Mouse (Mus musculus) heart, adult 2 months (tissue): Measurements from ENCODE around the gene Ccdc32. TPM values are rescaled to one million over a fixed set of nuclear protein-coding genes. Genes with fewer than 3 reads are reported as not detected.

ENCODE experiments used
- DNase-seq, 2 experiments: peaks; one replicate each; pipeline ENCODE4 v3.0.0; 2021
- H3K27ac ChIP-seq: fragments of 200-600 bp; 2 replicates; pipeline ENCODE4 v1.8.1; 2022
- H3K27me3 ChIP-seq: fragments of 200-500 bp; 2 replicates; pipeline ENCODE4 v1.6.1; 2012; ENCODE audit warnings: mild to moderate bottlenecking, low read length, inconsistent platforms, mixed read lengths; ENCODE audit not compliant: control insufficient read depth, insufficient read depth
- H3K36me3 ChIP-seq: fragments of 200-500 bp; 2 replicates; pipeline ENCODE4 v1.6.1; 2012; ENCODE audit warnings: low read length, inconsistent platforms; ENCODE audit not compliant: control insufficient read depth, insufficient read depth
- H3K4me1 ChIP-seq: fragments of 200-500 bp; 2 replicates; pipeline ENCODE4 v1.6.1; 2011; ENCODE audit warnings: low read length; ENCODE audit not compliant: control insufficient read depth, insufficient read depth
- H3K4me3 ChIP-seq: fragments of 200-600 bp; 2 replicates; pipeline ENCODE4 v1.8.1; 2022
- H3K79me2 ChIP-seq: fragments of 200-500 bp; replicated peaks from 2 replicates; pipeline ENCODE4 v1.6.1; 2012; ENCODE audit warnings: mild to moderate bottlenecking, inconsistent platforms, low read length, moderate library complexity, mixed read lengths; ENCODE audit not compliant: control insufficient read depth, insufficient read depth
- H3K9ac ChIP-seq: fragments of 200-500 bp; 2 replicates; pipeline ENCODE4 v1.6.1; 2012; ENCODE audit warnings: low read depth, mild to moderate bottlenecking, control low read depth, inconsistent platforms, low read length, mixed read lengths
- CTCF ChIP-seq: fragments of 200-600 bp; IDR thresholded peaks from 2 replicates; pipeline ENCODE4 v1.8.1; 2022; ENCODE audit warnings: antibody characterized with exemption, mild to moderate bottlenecking, moderate library complexity
- EP300 ChIP-seq: fragments of 200-500 bp; IDR thresholded peaks from 2 replicates; pipeline ENCODE4 v1.6.1; 2011; ENCODE audit warnings: low read depth, low read length, control low read depth; ENCODE audit not compliant: insufficient read depth
- POLR2A ChIP-seq: fragments of 200-500 bp; IDR thresholded peaks from 2 replicates; pipeline ENCODE4 v1.6.1; 2011; ENCODE audit warnings: mild to moderate bottlenecking, low read depth, low read length, control low read depth; ENCODE audit not compliant: insufficient read depth
- WGBS: fragments of 180-500 bp; shearing (Covaris S2); methylation state at CpG from one replicate; pipeline ENCODE4 v1.1.7; 2018; 5-methylcytosine and 5-hydroxymethylcytosine counted together
- intact Hi-C: fragments of 180-260 bp; cut with DNase I; formaldehyde crosslinking; loops from one replicate; pipeline ENCODE4 v1.15.1; 2025
- polyA plus RNA-seq: library from polyadenylated mRNA; depleted of rRNA; stranded (reverse); fragments of >200 nt; gene quantifications from 2 replicates; pipeline ENCODE4 v1.2.3, GENCODE M21; 2012
- total RNA-seq, 2 experiments: library from RNA; stranded (reverse); gene quantifications; 2 replicates each; pipeline ENCODE4 v1.2.3; 2021

The Ccdc32 gene
- total and polyA plus RNA-seq, 3 experiments, result 5.2 to 10.9 (median 9.7) TPM

DNA sequence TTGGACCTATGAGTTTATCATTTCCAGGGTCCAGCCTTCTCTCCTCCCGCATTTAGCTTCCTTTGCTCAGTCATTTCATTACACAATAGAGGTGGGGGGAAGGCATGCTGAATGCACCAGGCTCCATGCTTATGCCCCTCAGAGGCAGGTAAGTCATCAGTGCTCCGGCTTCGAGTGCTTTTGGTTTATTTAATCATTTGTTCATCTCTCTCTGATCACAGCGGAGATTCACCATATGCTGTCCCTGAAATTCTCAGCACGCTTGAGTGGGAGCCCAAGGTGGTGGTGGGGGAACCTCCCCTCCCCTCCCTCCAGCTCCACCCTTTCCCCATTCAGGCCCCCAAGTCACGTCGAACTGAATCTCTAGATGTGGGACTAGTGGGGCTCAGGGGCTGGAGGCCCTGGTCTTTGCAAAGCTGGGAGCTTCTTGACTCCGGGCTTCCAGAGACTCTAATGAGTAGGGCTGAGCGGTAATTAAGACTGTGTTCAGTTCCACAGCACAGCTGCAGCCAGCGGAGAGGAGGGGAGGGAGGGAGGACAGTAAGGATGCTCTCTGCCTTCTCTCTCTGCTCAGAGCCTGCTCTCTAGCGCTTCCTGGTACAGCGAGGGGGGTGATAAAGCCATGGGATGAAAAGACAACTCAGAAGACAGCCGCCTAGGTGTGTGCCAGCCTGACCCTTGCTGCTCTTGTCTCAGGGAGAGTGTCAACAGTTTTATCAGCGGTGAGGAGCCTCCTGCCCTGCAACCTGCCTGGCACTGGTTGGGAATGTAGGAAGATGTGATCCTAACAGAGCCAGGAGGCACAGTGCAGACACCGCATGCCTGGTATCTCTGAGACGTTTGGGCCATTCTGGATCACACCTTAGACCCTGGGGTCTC, 33.0 kb downstream of the Ccdc32 start:
- DNase-seq, result no peak
- TF ChIP-seq POLR2A (no peak), CTCF (no peak), EP300 (no peak)
- 61% methylated on average over 16 of the region's 16 CpGs for WGBS
- Histone ChIP-seq H3K27ac (no peak overlapping the region), H3K9ac (no peak overlapping the region), H3K4me1 (no peaks in the 10 kb centered on the region), H3K27me3 (no peaks in the 10 kb centered on the region), H3K79me2 (no peaks in the 10 kb centered on the region), H3K4me3 (no peak overlapping the region), H3K36me3 (no peaks in the 10 kb centered on the region)
- intact Hi-C loops, result no loop called here

DNA sequence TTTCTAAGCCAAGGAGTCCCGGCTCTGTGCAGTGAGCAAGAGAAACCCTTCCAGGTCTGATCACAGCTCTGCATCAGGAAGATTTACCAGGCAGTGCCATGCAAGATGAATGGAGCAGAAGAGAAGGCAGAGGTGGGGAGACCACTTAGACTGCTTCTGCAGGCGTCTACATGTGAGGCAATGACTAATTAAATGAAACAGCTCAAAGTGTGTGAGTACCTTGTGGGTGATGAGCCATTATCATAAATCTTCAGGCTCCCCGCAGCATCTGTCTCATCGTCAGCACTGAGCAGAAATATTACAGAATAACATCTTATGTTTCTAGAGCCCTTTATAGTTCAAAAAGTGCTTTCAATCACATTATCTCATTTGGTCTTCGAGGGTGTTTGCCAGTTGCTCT, 33.7 kb downstream of the Ccdc32 start:
- no peaks in the 10 kb centered on the region for H3K4me1 ChIP-seq

GRCm38 (mm10) chr2:118983812-118984211, 45.4 kb downstream of the Ccdc32 start:
- H3K36me3 ChIP-seq, result no peaks in the 10 kb centered on the region
- no peaks in the 10 kb centered on the region for H3K79me2 ChIP-seq
- H3K9ac ChIP-seq, result no peak overlapping the region
- H3K27ac ChIP-seq, result no peak overlapping the region
- intact Hi-C loops, result no loop called here
- no peaks in the 10 kb centered on the region for H3K27me3 ChIP-seq
- DNase-seq, result no peak
- no peak overlapping the region for H3K4me3 ChIP-seq
- 66% methylated on average over 8 of the region's 8 CpGs for WGBS
- H3K4me1 ChIP-seq, result no peaks in the 10 kb centered on the region
- no peak for TF ChIP-seq POLR2A
- TF ChIP-seq CTCF, result peak; percentile 26; the same call in 1 of the 2 replicates

More for the DNA sequence above, 33.7 kb downstream of the Ccdc32 start:
- no peaks in the 10 kb centered on the region for H3K36me3 ChIP-seq
- no peaks in the 10 kb centered on the region for H3K79me2 ChIP-seq
- H3K9ac ChIP-seq, result no peak overlapping the region
- intact Hi-C loops, result no loop called here
- H3K4me3 ChIP-seq, result no peak overlapping the region
- H3K27ac ChIP-seq, result no peak overlapping the region
- DNase-seq, result no peak
- TF ChIP-seq CTCF (no peak), EP300 (no peak), POLR2A (no peak)
- WGBS, result 68% methylated on average over 5 of the region's 5 CpGs
- H3K27me3 ChIP-seq, result no peaks in the 10 kb centered on the region

DNA sequence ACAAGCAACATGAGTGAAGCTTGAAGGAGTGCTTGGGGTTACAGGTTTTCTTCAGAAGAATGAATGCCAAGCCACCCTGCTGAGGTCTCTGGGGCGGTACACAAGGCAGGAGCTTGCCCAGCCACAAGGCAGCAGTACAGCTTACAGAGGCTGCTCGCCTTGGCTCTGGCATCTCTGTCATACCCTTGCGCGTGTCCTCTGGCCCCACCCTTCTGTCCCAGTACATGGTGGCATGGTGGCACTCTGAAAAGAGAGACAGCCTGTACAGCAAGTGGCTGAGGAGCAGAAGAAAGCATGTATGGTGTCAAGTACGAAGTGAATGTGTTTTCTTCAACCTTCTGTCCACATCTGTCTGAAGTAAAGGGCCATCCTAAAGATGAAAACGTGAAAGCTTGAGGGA, 48.4 kb downstream of the Ccdc32 start:
- Histone ChIP-seq H3K79me2 (no peaks in the 10 kb centered on the region), H3K4me1 (peaks cover 1% of the 10 kb centered on the region; the same call in 1 of the 2 replicates), H3K4me3 (no peak overlapping the region), H3K9ac (no peak overlapping the region), H3K36me3 (no peaks in the 10 kb centered on the region), H3K27me3 (no peaks in the 10 kb centered on the region), H3K27ac (no peak overlapping the region)
- TF ChIP-seq CTCF (peak; percentile 43), POLR2A (no peak)
- WGBS, result 73% methylated on average over 6 of the region's 6 CpGs
- intact Hi-C loops, result no loop called here
- peak in 1 of 2 experiments; percentile 24 for DNase-seq

DNA sequence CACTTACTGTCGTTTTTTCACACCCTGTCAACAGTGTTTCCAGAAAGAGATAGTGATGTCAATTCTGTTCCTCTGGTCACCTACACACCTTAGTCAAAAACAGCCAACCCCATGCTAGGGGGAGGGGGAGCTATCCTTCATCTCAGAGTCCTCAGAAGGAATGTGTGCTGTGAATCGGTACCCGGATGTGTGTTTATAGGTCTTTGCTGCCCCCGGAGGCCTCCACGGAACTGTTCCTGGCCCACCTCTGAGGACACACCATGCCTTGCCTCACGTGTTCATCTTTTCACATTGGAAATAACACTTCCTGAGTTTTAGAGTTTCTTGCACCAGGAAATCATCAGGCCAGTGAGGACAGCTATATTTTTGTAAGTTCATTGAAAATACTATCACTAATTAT, 51.1 kb downstream of the Ccdc32 start:
- Histone ChIP-seq H3K9ac (no peak overlapping the region), H3K79me2 (no peaks in the 10 kb centered on the region), H3K4me1 (peaks cover 3% of the 10 kb centered on the region; the same call in 1 of the 2 replicates), H3K27me3 (no peaks in the 10 kb centered on the region), H3K36me3 (no peaks in the 10 kb centered on the region), H3K4me3 (no peak overlapping the region), H3K27ac (no peak overlapping the region)
- DNase-seq, result no peak
- 51% methylated on average over 6 of the region's 6 CpGs for WGBS
- intact Hi-C loops, result loop anchor here (5.0 to 10.0 kb wide), 3 partner anchors 39 to 343 kb away; partner anchors contain the start of gene Knstrn
- TF ChIP-seq CTCF (peak; percentile 15; the same call in 1 of the 2 replicates), EP300 (no peak), POLR2A (no peak)

DNA sequence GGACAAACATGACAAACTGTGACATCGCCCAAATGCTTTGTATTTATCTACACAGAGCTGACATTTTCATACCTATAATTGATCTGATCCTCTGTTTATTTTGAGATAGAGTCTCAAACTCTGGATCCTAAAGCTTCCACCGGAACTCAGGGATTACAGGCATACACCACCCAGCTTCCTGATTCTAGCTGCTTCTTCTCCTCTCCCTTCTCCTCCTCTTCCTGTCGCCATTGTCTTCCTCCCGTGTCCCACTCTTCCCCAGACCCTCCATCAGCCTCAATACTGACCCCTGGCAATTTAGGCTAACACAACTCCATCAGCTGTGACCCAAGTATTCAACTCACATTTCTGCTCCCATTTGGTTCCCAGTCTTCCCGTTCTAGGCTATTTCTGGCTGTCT, 52.3 kb downstream of the Ccdc32 start:
- intact Hi-C loops, result loop anchor here (5.0 to 10.0 kb wide), 3 partner anchors 40 to 342 kb away; partner anchors contain the start of gene Knstrn
- WGBS, result 33% methylated on average over 5 of the region's 5 CpGs
- Histone ChIP-seq H3K4me1 (peaks cover 3% of the 10 kb centered on the region; the same call in 1 of the 2 replicates), H3K27ac (no peak overlapping the region; the same call in 1 of the 2 replicates), H3K27me3 (no peaks in the 10 kb centered on the region), H3K36me3 (no peaks in the 10 kb centered on the region), H3K79me2 (no peaks in the 10 kb centered on the region), H3K4me3 (peak overlapping the region; percentile 58), H3K9ac (no peak overlapping the region)
- TF ChIP-seq EP300 (no peak), CTCF (no peak), POLR2A (no peak)
- DNase-seq, result no peak
